Mouse (Mus musculus) spleen, adult 12 weeks (tissue): ENCODE results near the gene Aff3.

Experiments
- DNase-seq: peaks from one replicate; pipeline ENCODE4 v3.0.0; 2022; ENCODE audit warnings: low spot score

Gene Aff3

DNA sequence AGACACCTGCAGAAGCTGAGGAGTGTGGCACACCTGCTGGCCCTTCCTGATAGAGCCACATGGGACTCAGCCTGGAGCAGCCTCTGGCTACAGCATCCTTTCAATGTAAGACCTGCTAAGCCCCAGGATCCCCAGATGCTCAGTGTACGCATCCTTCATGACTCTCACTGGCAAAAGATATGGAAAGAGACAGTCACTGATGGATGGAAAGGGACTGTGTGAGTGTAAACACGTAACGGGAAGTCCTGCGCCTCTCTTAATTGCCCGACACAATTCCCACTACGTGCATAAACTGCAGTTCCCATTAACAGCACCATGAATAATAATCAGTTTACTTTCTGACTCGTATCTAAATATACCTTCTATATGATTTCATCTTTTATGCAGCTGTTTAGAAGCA is 275.2 kb downstream of the Aff3 start:
- DNase-seq: no peak

DNA sequence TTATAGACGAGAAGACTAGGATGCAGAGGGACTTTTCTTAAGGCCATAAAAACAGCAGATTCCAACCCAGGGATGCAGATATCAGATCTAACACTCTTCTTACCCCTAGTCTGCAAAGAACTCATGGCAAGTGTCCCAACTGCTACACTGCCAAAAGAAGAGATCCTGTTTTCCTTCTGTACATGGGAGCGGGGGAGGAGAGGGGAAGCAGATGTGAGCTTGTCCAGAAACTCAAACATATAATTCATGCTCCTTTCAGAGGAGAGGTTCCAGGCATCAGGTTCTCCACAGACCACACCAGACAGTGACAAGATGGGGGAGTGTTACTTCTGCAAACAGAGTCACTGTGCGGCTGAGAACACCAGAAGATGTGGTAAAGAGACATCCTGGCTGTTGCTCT is 276.3 kb downstream of the Aff3 start:
- no peak for DNase-seq

DNA sequence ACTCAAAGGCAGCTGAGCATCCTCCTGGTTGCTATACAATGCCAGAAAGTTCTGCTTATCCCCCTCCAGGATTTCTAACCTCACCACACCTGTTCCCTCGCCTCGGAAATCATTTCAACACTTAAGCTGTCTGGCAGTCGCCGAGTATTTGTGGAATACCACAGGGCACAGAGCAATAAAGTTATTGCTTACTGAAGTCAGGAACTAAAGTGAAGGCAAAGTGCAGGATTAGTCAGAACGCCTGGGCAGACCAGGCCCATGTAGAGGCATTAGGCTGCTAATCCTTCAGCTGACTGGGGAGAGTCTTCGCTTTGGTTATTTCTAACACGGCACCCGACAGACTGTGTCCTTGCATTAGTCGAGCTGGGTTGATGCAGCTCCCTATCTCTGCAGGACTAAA is 277.3 kb downstream of the Aff3 start:
- DNase-seq: no peak

DNA sequence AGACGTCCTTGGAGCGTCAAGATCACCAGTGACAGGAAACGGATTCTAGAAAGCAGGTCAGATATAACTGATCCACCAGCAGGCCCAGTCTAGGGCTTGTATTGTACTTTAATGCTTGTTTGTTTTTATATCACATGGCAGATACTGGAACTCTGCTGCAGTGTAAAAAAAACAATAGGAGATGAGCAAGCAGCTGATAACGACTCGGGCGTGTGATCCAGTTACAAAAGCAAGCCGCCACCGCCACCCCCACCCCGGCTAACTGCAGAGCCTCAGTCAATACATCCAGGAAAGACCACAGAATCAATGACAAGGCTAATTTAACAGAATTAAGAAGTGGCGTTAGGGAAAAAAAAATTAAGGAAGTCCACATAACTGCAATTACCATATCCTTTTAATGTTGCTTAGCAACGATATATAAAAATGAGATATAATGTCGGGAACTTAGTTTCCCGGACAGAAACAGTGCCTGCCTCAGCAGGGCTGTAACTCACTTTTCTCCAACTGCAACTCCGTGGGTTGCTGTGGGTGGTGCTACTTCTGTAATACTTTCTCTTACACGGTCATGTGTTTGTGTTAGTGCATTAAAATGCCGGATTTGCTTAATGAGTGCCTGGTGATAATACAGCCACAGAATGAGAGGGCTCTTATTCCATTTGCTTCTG is 280.2 kb downstream of the Aff3 start:
- DNase-seq: no peak

DNA sequence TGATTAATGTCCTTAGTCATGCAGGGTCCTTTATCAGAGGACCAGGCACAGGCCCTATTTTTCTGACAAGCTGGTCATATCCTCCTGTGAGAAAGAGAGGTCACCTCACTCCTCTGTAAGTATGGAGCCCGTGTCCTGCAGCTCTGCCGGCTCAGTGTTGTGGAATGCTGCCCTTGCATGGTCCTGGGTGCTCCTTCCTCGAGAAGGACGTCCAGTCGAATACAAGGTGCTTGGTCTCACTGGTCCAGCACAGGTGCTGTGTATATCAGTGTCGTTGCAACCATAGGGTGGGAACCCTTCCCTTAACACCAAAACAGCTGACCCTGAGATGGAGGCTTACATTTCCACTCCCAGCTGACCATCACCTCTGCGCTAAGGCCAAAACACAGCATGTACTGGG is 280.7 kb downstream of the Aff3 start:
- DNase-seq: no peak

DNA sequence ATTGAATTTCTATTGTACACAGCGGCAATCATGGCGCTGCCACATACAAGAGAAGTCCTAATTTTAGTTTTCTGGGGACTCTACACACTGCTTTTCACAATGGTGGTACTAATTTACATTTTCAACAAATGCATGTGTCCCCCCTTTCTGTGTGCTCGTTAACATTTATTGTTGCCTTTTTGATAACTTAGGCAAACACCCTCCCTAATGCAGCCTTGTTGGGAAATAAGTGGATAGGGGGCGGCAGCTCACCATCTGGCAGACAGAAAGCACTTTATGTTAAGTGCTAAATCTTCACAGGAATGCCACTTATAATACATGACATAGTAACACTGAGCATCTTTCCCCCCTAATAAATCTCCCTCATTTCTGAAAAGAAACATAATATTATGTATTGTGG is 282.1 kb downstream of the Aff3 start:
- no peak for DNase-seq

DNA sequence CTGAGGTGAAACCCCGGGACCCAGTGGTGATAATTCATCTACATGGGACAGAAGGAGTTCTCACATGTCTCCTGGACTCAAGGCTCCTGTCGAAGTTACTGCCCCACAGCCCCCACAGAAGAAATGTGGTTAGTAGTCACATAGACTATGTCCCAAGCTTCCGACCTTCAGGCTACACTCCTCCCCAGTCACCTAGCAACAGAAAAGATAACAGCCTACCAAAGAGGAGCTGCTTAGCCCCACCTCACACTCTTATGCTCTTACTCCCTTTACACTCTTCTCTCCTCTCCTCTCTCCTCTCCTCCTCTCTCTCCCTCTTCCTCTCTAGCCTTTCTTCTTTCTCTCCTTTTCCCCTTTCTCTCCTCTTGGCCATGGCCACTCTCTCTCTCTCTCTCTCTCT is 286.8 kb downstream of the Aff3 start:
- no peak for DNase-seq

DNA sequence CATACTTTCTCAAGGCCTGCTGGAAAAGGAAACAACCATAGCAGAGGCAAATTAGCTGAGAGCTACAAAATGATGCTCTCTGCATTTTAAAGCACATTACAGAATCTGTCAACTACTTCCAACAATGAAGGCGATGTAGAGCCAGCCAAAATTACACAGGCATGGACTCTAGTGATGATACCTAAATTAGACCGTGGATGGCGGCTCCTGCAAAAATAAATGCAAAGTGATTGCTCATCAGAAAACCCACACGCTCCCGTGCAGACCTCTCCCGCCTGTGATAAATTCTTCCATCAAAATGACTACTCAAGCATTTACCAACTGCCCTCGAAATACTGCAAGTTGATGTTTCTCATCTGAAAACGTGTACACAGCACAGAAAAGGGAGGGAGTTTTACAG is 295.6 kb downstream of the Aff3 start:
- DNase-seq: no peak

DNA sequence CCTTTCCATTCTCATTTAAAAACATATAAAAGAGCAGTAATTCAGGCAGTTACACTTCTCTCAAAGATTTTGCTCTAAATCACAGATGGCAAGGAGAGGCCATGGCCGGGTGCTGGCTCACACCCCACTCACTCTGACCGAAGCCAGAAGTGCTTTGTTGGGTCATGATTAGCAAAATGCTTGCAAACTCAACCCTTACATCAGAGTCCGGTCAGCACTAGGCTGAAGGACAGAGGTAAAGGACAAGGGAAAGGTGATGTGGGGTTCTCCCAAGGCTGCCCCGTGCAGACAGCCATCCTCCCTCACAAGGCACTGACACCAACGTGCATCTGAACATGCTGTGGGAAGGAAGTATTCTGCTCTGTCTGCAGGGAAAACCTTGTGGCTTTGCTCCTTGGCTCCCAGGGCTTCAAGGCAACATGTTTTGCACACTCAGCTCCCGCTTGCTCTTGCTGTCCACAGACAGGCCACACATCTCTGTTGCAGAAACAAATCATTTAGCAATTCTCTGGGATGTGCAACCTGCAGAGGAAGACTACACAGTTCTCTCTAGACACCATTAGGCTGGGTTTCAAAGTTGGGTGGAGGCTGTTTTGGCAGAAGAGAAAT is 296.6 kb downstream of the Aff3 start:
- DNase-seq: no peak

DNA sequence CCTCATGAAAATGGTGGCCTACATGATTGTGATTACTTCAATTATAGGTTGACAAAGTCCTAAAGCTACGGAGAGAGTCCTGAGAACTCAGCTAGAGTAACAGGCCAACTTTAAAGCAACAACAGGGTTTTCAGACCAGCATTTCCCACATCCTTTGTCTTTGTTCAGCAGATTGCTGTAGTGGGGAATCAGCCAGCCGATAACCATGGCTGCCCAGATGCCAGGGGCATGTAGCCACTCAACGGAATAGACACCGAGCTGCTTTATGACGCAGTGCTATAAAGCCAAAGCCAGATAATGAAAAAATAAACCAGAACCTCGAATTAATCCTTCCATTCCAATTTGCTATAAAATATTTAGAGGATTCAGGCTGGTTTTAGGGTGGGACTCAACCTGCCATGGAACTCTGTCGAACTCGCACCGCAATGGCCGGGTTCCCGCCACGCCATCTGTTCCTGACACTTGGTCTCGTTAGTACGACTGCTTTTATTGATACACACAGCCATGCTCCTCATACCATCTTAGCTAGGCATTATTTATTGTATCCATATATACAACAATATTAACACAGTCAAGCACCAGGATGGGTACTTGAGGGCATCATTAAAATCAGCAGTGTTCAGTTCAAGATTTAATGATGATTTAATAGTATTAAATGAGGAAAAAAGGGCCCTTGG is 297.2 kb downstream of the Aff3 start:
- DNase-seq: no peak

DNA sequence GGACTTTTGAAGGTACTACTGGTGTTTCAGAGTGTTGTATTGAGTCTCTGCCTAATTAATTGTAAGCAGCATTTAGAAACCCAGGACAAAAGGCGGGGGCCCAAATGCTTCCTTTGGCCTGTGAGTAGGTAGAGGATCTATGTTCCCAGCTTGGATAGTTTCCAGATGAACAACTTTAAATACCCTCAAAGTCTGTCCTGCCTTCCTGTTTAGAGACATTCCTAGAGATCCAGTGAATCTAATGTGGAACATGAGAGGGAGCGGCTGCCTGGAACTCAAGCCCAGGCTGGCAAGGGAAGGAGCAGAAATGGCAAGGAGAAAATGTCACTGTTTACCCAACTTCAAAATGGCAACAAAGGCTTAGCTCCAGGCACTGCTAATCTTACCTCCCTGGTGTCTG is 300.9 kb downstream of the Aff3 start:
- no peak for DNase-seq

DNA sequence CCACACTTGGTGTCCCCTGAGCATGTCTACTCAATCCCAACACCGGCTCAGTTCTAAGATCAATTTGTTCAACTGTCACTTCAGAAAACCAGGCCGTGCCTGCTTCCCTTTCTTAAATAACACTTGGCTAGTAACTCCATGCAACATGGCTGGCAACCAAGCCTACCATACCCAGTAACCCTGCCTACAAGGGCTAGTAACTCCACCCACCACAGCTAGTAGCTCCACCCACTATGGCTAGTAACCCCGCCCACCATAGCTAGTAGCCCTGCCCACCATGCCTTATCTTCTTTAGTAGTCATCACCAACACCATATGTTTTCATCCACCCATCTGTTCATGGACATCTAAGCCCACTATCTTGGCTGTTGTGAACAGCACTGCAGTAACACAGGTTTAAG is 302.5 kb downstream of the Aff3 start:
- DNase-seq: no peak

DNA sequence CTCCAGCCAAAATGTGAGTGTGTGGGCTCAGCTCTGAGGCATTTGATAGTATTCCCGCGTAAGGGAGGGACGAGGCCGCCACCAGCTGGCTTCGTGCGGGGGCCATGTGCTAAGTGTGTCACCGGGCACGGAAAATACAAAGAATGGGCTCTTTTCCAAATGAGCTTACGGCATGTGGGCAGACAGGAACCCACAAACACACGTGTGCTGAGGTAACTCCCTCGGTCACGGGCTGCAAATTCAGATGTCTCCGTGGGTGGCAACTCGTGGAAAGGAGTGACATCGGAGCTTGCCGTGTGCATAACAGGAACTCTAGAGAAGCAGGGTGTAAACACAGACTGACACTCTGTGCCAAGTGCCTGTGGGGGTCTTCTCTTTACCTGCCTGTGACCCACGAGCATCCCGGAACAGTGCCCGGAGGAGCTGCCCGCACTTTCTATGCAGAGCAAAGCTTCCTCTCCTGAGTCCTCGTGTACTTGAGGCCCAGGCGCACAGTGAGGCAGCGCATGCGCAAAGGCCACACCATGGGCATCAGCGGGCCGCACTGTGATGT is 305.9 kb downstream of the Aff3 start:
- no peak for DNase-seq

DNA sequence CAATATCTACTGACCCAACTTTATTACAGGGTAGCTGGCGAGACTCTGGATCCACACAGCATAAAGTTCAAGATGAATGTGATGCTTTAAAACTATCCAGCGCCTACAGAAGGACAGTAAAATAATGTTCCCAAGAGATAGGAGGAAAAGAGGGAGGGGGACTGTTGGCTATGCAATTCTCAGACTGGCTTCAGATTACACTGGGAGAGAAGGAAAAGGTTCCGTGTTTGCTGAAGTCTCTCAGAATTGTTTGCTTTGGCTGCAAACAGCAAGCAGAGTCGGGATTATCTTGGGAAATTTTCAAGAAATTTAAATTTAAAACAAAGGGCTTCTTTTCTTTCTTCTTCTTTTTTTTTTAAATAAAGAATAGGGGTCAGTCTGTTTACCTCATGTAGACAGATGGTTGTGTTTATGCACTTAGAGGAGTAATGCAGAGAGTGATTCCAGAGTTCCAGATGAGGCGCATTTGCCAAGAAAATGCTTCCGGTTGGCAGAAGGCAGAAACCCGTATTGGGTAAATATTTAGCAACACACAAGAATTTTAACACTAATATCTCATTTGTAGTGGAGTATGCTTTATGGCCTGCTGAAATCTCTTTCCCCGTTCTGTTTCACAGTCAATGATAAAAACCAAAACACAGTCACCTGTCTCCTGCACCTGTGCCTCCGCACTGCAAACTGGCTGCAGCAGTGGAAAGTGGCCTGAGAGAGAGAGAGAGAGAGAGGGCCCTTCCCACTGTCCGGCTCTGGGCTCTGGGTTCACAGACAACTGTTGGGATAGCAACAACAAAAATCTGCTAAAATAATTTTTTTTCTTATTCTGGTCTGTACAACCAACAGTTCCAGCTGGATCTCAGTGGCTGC is 306.6 kb downstream of the Aff3 start:
- no peak for DNase-seq

DNA sequence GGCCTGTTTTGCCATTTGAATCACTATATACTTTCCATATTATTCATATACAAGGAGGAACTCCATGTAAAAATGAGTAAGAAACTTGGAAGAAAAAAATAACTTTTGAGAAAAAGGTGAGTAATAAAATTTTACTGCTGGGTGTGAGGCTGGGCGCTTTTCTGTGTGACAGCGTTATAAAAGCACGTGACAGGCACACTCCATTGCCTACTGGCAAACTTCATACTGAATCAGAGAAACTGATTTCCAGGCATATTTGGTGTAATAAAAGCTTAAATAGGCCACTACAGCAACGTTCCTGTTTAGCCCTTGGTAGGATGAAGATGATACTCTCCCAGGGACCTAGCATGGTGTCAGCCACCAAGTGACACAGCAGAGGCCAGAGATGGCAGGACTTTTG is 310.2 kb downstream of the Aff3 start:
- no peak for DNase-seq

DNA sequence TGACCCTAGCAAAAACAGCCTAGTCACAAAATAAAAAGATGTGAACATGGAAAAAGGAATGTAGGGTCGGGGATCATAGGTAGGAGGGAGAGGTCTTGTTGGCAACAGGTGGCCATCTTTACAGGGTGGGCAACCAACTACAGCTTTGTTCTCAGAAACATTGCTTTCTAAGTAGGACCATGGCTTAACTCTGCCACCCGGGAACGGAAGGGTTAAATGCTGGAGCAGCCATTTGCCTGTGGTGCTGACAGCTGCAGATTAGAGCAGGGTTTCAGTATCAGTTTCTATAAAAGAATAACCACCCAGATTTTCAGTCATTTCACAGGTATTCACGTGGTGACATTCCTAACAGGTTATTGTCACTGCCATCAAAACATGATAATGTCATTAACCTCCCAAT is 317.4 kb downstream of the Aff3 start:
- no peak for DNase-seq

DNA sequence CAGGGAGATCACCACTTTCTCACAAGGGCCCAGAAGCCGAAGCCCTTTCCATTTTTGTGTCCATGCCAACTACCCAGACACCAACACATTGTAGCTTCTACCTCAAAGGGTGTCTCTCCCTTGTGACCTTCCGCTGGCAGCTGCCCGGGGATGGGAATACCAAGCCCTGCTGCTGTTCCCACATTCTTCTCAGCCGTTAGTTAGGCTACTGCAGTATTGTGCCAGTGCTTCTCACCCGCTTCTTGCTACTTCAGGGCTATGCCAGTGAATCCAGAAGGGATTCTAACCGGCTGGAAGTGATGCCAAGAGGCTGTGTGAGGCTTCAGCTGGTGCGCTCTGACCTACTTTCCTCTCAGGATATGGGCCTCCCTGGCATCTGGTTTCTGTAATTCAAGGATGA is 330.5 kb downstream of the Aff3 start:
- DNase-seq: no peak

DNA sequence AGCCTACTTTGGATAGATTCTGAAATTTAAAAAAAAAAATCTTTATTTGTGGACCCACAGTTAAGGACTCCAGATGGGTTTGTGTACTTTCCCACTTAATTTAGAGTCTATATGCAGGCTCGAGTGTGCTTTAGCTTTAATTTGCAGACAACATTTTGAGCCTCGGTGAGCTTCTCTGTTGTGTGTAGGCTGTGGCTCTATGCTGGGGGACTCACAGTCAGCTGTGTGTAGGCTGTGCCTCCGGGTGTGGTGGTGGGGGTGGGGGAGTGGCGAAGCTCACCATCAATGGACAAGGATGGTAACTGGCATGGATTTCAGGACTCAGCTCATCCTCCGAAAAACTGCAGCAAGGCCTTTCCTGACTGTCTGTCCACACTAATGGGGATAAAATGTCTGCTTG is 331.8 kb downstream of the Aff3 start:
- DNase-seq: no peak

DNA sequence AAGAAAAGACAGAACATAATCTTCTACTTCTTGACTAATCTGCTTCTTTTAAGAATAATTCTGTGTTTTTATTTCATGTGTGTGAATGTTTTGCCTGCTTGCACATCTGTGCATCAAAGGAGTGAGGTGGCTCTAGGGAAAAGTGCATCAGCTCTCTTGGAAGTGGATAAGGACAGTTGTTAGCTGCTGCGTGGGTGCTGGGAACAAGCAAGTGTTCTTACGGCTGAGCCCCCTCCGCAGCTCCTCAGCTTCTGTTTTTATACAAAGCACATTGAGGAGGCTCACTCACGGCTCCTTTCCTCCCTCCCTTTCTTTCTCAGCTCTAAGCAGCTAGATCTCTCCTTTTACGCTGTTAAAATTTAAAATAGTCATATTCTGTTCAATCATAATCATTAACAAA is 340.5 kb downstream of the Aff3 start:
- no peak for DNase-seq

DNA sequence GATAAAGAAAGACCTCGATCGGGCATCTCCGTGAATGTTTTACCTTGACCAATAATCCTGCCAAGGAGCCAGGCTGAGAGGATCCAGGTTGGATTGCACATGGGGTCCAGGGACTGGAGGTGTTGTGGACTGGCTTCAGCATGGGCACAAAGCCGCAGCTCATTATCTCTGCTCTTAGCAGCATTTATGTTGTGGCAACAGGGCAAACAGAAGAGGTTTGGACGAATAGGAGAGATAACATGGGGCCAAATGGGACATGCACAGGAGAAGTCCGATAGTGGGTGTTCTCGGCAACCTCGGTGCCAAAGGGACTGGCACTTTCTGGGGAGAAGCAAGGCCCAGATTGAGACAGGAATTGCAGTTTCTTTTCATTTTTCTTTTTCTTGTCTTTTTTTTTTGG is 342.9 kb downstream of the Aff3 start:
- DNase-seq: no peak

DNA sequence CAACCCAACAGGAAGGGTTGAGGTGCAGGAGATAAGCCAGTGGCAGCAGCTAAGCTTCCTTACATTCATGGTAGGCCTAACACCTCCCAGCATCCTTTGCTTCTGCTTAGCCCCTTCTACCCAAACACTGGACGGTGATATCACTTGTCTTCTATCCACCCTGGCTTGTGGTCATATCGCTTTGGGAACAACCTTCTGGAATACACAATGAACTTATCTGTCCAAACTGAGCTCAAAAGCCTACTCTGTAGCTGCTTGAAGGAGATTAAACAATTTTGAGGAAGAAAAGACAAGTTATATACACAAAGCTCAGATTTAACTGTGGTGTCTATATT is 343.8 kb downstream of the Aff3 start:
- no peak for DNase-seq

DNA sequence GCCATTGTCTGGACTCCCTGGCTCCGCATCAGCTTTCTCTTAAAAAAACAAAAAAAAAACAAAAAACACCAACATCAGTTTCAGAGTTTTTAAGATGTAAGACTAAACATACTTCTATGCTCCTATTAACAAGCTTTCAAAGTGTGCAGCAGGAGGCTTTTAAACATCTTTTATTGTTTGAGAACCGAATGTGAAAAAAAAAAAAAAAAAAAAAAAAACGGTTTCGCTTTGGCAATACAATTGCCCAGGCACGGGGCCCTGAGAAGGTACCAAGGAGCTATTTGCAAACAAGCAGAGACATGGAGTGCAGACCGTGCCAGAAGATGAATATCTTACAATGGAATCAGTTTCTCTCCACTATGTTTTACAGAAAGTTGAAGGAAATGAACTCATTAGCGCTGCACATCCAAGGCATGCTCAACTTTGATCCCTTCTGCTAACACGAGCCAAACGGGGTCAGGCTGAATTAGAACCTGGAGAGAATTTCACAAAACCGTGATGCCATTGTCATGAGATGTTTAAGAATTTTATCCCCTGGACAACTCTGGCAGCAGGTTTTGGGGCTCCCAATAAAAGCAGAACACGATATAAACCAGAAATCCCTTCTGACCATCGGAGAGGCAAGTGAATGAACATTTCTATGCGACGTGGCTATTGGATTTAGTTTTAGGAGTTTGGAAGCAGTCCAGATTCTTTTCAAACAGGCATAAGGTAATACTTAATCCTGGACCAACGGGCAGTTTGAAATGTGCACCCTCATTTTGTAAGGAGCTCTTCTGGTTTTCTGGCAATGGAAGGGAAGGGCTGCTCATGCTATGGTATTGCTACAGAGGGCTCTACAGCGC is 344.4 kb downstream of the Aff3 start:
- DNase-seq: no peak
